Mouse (Mus musculus): ENCODE measurements at regions not wholly inside any gene's neighbourhood (a gene's known extent, or its start where the extent isn't known, plus 50 kb on each side); places are given as distances from the start of the nearest gene placed in this dataset.

DNA sequence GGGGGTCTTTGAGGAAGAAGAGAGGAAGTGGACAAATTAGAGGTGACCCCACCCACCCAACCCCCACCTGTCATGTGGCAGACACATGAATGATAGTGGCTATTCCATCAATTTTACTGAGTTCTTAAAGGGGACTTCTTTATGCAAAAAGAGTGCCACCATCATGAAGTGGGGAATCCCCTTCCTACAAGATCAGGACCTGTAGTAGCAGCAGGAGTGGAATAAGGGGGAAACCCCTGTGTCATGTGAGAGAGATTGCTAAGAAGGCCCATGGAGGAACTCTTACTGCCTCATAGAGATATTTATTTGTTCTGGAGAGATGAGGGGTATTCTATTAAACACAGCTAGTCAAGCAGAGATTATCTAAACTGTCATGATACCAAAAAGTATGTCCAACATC is 393.4 kb upstream of the Atp11b start:
- no peak for DNase-seq (ENCODE audit: low spot score in 2 of 2)

DNA sequence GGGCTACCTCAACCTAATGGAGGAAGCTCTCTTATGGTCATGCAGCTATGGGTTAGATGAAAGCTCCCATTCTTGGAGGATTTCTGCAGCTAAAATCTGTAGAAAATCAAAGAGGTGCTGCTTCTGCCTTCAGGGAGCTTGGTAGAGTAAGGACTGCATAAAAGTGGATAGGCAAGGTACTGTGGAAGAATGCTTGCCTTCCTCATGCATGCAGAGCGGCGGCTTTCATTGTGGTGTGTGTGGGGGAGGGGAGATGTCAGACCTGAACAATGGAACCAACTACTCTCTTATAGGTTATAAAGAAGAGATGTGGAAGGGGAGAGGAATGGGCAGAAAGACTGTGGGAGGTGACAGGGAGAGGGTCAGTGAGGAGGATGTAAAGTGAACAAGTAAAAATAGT is 392.8 kb upstream of the Atp11b start:
- no peak for DNase-seq (ENCODE audit: low spot score in 2 of 2)

- no peak for DNase-seq (ENCODE audit: low spot score in 2 of 2)
These were observed 388.5 kb upstream of the Atp11b start for GRCm38 (mm10) chr3:35365431-35365830.

GRCm38 (mm10) chr3:35372276-35372675 is 381.6 kb upstream of the Atp11b start:
- DNase-seq (ENCODE audit: low spot score in 2 of 2) = no peak

DNA sequence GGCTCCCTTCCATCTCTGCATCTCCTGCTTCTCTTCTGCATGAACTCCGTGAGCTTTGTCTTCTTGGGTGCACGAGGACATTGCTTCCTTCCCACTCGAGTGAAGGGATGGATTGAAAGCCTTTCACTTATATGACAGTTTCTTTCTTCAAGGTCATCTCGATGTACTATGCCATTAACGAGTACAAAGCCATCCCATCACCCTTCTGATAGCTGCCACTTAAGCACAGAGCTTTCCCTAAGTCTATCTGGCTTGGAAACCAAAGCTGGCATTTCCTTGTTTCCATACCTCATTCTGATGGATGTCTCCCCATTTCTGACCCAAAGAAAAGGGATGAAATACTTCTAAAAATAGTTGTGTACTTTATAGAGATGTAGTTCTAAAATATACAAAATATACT is 366.5 kb upstream of the Atp11b start:
- DNase-seq (ENCODE audit: low spot score in 2 of 2) = no peak

DNA sequence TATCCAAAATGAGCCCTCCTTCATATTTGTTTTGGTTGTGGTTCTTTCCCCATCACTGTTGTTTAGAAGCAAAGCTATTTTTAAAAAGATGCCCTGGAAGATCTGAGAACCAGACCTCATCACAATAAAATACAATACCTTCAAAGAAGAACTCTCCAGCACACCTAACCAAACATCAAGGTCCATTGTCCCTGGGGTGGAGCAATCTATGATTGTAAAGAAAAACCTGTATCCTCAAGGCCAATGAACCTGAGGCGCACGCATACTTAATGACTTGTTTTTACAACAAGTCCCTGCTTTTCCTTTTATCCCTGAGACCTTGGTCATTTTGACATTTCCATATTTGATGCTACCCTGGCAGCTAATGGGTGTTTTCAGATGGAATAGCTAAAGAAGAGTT is 361.2 kb upstream of the Atp11b start:
- no peak for DNase-seq (ENCODE audit: low spot score in 2 of 2)

DNA sequence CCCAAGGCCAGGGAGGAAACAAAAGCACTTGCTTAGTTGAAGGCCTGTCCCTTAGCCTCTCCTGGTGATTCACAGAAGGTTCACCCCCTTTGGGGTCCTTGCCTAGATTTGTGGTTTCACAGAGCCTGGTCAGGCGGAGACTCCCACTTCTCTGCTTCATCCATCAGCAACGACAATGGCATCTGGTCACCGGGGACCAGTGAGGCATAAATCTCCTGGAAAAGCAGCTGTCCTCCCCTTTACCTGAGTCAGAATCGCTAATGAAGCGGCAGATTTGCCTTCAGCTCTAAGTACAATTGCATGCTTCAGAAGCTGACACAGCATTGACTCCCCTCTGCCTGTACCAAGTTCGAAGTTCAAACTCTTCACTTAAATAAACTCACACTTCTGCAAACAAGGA is 353.7 kb upstream of the Atp11b start:
- no peak for DNase-seq (ENCODE audit: low spot score in 2 of 2)

- DNase-seq (ENCODE audit: low spot score in 2 of 2) = no peak
These were observed 351.2 kb upstream of the Atp11b start for GRCm38 (mm10) chr3:35402666-35403065.

- no peak for DNase-seq (ENCODE audit: low spot score in 2 of 2)
These were observed 350.0 kb upstream of the Atp11b start for GRCm38 (mm10) chr3:35403952-35404351.

DNA sequence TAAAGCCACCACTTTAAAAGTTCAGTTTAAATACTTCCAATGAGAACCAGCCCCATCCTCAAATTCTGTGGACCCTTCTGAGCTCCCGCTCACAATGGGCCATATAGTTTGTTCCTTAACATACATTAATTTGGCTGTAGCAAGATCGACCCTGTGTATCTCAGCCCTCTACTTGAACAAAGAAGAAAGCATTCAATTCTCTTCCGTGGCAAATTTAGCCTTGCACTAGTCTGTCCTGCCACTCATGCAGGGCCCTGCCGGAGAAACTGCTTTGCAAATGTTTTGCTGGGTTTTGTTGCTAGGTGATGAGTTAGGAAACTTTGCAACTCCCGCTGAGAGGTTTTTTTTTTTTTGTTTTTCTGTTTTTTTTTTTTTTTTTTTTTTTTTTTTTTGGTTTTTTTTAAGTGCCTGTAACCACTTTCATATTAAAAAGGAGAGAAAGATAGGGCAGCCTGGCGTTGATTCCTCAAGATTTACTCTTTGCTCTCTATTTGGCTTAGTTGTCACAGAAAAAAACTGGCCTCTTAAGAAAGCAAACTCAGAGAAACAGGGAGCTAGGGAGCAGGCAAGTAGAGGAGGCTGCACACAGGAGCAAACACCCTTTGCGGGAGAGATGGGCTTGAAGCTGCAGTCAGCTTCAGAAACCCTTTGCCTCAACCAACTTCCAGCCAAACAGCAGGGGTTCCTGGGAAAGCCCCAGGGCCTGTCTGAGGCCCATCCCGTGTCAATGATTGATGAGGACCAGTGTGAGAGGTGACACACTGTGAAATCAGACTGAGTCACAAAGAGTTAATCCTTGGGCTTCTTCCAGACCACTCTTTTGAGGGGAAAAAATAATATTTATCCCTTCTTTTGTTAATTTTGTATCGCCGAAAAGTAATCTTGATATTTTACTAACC is 349.2 kb upstream of the Atp11b start:
- no peak for DNase-seq (ENCODE audit: low spot score in 2 of 2)

DNA sequence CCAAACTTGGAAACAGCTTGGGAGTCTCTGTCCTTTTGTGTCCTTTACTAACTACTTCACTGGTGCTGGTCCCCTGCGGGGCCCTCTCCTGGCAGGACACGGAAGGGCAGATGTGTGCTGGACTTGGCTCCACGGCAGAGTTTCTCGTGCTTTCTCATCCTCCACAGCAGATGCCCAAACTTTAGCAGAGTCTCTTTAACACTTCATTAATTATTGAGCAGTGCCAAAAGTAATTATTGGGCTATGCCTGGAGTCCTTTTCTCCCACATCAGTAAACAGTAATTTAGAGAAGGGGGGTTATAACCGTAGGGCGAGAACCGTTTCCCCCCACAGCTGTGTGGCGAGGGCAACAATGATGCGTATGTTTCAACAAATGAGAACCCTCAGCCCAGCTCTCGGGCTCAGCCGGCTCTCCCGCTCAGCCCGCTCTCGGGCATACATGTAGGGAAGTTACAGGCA is 348.3 kb upstream of the Atp11b start:
- peak; percentile 31 to 42 for DNase-seq (ENCODE audit: low spot score in 2 of 2)

GRCm38 (mm10) chr3:35437687-35438086 is 316.2 kb upstream of the Atp11b start:
- DNase-seq (ENCODE audit: low spot score in 2 of 2) = no peak

DNA sequence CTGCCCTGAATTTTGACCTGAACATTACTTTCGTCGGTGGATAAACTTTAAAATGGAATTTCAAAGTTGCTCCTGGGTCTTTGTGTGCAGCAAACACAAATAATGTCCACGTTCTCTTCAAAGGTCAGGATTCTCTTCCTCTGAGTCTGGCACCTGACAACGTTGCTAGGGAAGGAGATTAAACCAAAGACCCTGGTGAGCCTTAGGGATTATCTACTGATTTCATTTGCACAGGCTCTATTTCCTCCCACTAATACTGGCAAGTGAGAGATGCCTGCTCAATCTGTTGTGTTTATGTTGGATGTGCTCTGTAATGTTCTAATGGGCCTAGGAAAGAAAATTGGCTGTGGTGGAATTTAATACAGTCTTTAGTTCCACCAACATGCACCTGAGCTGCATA is 291.0 kb upstream of the Atp11b start:
- DNase-seq (ENCODE audit: low spot score in 2 of 2) = no peak

DNA sequence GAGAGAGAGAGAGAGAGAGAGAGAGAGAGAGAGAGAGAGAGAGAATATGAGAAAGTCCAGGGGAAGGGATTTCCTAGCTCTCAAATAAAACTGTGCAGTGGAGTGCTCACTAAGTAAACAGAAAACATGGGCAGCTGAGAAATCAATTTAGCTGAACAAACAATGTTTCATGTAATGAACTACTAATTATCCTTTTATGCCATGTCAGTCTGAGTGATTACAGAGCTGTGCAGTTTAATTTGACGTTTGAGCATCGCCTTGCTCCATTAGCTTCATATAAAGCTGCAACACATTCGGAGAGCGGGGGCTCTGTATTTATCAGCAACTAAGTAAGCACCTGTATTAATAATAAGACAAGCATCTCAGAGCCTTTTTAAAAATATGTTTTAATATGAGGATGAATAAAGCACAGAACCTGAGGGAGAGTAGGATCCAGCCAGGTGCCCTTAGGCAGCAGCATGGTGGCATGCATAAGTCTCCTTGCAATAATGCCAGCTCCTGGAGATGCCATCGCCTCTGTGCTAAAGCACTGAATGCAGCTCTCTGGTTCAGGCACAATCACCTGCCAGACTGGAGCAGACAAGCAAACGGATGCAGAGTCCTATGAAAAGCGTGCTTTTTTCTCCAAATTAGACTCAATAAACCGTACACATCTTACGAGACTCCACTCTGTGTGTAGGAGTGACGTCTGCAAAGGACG is 289.5 kb upstream of the Atp11b start:
- DNase-seq (ENCODE audit: low spot score in 2 of 2) = no peak

DNA sequence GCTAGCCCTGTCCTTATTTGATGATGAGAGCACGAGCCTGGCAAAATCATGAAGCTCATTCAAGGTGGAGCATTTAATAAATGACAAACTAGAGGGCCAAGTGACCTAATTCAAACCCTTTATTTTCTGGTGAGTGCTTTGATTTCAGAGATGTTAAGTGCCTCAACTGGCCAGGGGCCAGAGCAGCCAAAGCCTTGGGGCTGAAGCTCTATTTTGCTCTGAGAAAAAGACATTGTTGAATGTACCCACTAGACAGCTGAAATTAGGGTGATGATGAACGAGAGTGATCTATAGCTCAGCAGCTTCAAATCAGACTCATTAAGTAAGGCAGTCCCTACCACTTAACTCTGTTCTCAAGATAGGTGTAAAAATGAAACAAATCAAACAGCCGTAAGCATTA is 287.9 kb upstream of the Atp11b start:
- DNase-seq (ENCODE audit: low spot score in 2 of 2) = no peak

DNA sequence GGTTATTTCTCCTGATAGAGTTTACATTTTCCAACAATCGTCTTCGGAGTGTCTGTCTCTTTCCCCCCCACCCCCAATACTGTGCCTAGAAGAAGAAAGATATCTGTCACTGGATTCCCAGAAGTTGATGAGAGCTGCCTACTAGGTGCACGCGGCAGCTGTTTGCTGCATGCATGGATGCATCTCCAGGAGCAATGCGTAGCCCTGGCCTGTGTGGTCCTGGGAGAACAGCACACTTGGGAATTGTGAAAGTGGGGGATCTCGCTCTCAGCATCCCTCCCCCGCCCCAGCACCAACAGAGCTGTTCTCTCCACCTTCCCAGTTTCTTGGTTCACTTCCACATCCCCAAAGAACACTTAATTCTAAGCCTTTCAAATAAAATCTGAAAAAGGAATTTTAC is 280.6 kb upstream of the Atp11b start:
- DNase-seq (ENCODE audit: low spot score in 2 of 2) = no peak

DNA sequence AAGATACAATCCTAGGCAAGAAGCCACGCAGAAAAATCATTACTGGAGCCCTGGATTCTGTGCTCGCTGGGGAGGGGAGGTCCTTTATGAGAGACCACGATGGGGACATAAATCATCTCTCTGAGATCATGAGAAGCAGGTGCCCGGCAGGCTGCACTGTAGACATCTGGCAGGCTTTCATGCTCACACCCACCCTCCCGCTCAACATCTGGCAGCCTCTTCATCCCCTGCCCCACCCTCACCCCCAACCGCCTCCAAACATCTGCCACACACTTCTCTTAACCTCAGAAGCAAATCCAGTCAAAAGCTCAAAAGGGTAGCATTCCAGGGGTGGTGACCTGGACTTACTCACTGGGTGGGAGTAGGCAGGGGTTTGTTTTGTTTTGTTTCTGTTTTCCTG is 279.5 kb upstream of the Atp11b start:
- DNase-seq (ENCODE audit: low spot score in 2 of 2) = no peak

DNA sequence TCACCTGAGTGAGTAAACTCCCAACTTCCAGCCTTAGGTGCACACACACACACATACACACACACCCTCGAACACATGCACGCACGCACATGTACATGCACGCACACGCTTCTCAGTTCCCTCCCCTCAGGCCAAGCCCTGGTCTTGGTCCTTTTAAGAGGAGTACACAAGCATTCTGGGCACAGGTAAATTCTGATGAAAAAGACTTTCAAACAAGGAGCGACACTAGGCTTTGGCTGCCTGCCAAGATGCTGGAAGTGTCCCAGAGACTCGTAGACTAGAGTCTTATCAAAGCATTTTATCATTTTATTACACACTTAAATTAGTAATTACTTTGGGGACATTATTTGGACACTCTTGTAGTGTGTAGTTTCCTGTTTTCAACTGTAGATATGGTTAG is 278.6 kb upstream of the Atp11b start:
- DNase-seq (ENCODE audit: low spot score in 2 of 2) = peak in 1 of 2 experiments; percentile 9

- no peak for DNase-seq (ENCODE audit: low spot score in 2 of 2)
These were observed 272.9 kb upstream of the Atp11b start for GRCm38 (mm10) chr3:35480714-35481695.

GRCm38 (mm10) chr3:35481841-35482240 is 272.1 kb upstream of the Atp11b start:
- DNase-seq (ENCODE audit: low spot score in 2 of 2) = peak in 1 of 2 experiments; percentile 29

GRCm38 (mm10) chr3:35482296-35482695 is 271.6 kb upstream of the Atp11b start:
- DNase-seq (ENCODE audit: low spot score in 2 of 2) = peak; percentile 77 to 82

- no peak for DNase-seq (ENCODE audit: low spot score in 2 of 2)
These were observed 271.1 kb upstream of the Atp11b start for GRCm38 (mm10) chr3:35482759-35483158.

Measured in right cerebral cortex, adult 2 months (tissue).